Mouse (Mus musculus) erythroblast, embryonic 14.5 days (primary cell): Measurements from ENCODE around the gene Spin1. TPM values are rescaled to one million over a fixed set of nuclear protein-coding genes. Genes with fewer than 3 reads are reported as not detected.

Source experiments
- H3K27me3 ChIP-seq: 2 replicates; pipeline ENCODE4 v1.6.1; 2012; ENCODE audit warnings: inconsistent platforms; ENCODE audit not compliant: control insufficient read depth
- H3K36me3 ChIP-seq: 2 replicates; pipeline ENCODE4 v1.6.1; 2012; ENCODE audit warnings: mild to moderate bottlenecking, inconsistent platforms; ENCODE audit not compliant: control insufficient read depth
- H3K4me1 ChIP-seq: 2 replicates; pipeline ENCODE4 v1.6.1; 2012; ENCODE audit warnings: inconsistent platforms; ENCODE audit not compliant: control insufficient read depth
- H3K4me3 ChIP-seq: replicated peaks from 2 replicates; pipeline ENCODE3; 2012; ENCODE audit warnings: moderate library complexity, mild to moderate bottlenecking, inconsistent platforms
- H3K9me3 ChIP-seq: 2 replicates; pipeline ENCODE4 v1.6.1; 2012; ENCODE audit warnings: low read length, inconsistent platforms, mixed read lengths; ENCODE audit not compliant: control insufficient read depth
- GATA1 ChIP-seq: IDR thresholded peaks from 2 replicates; pipeline ENCODE4 v1.6.1; 2012; ENCODE audit warnings: low read length, inconsistent platforms, mixed read lengths
- TAL1 ChIP-seq: IDR thresholded peaks from 3 replicates; pipeline ENCODE4 v1.6.1; 2012; ENCODE audit warnings: low read length, inconsistent platforms, mixed read lengths
- polyA plus RNA-seq: library from polyadenylated mRNA; stranded (reverse); fragments of >175 nt; gene quantifications from 2 replicates; pipeline ENCODE4 v1.2.3, GENCODE M21; 2012

The Spin1 gene
- polyA plus RNA-seq, 1 experiment, result 0.07 TPM

DNA sequence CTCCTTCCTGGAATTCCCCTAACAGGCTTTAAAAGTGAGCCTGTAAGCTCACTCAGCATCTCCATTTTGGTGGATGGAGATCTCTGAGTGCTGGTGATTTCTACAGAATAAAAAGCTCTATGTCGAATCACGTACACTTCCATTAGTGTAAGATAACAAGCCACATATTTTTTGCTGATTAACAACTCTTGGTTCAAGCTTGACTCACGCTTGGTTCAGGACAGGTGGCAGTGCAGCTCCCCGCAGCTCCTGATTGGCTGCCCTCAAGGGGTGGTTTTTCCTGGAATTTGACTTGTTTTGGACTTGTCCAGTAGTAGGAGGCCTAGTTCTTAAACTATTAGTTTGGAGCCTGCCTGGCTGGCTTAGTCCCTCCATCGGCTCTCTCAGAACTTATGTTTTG is 7.2 kb upstream of the Spin1 start:
- Histone ChIP-seq H3K4me3 (no peak overlapping the region), H3K36me3 (no peaks in the 10 kb centered on the region), H3K4me1 (no peaks in the 10 kb centered on the region), H3K9me3 (no peaks in the 10 kb centered on the region), H3K27me3 (peaks cover 2% of the 10 kb centered on the region)
- TF ChIP-seq TAL1, result no peak
- no peak for TF ChIP-seq GATA1

GRCm38 (mm10) chr13:51094323-51095195 is 6.1 kb upstream of the Spin1 start:
- no peak overlapping the region for H3K4me3 ChIP-seq
- no peak for TF ChIP-seq GATA1
- no peak for TF ChIP-seq TAL1
- no peaks in the 10 kb centered on the region for H3K9me3 ChIP-seq
- H3K27me3 ChIP-seq, result peaks cover 14% of the 10 kb centered on the region
- H3K4me1 ChIP-seq, result no peaks in the 10 kb centered on the region
- no peaks in the 10 kb centered on the region for H3K36me3 ChIP-seq

DNA sequence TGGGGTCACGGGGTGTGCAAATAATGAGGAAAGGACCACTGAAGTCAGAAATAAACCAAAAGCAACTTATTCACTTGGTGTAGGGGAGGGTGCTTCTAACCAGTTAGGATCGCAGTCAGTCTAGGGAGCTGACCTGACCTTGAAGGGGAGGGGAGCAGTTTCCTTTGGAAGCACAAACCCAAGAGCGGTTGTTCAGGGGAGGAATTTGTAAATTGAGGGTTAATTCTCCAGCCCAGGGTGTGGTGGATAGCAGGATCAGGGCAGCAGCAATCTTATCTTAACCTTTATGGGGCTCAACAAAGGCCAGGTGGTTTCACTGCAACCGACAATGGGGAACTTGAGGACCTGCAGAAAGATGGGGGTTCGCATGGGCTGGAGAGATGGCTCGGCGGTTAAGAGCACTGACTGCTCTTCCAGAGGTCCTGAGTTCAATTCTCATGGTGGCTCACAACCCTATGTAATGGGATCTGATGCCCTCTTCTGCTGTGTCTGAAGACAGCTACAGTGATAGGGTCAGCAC is 5.4 kb upstream of the Spin1 start:
- peaks cover 6% of the 10 kb centered on the region for H3K4me1 ChIP-seq
- no peak overlapping the region for H3K4me3 ChIP-seq
- no peaks in the 10 kb centered on the region for H3K9me3 ChIP-seq
- TF ChIP-seq TAL1 (no peak), GATA1 (no peak)
- peaks cover 21% of the 10 kb centered on the region for H3K27me3 ChIP-seq
- no peaks in the 10 kb centered on the region for H3K36me3 ChIP-seq

GRCm38 (mm10) chr13:51096644-51097043 is 4.0 kb upstream of the Spin1 start:
- H3K36me3 ChIP-seq, result no peaks in the 10 kb centered on the region
- peaks cover 23% of the 10 kb centered on the region for H3K27me3 ChIP-seq
- H3K9me3 ChIP-seq, result no peaks in the 10 kb centered on the region
- TF ChIP-seq TAL1, result no peak
- TF ChIP-seq GATA1, result no peak
- H3K4me1 ChIP-seq, result peaks cover 13% of the 10 kb centered on the region
- H3K4me3 ChIP-seq, result no peak overlapping the region

DNA sequence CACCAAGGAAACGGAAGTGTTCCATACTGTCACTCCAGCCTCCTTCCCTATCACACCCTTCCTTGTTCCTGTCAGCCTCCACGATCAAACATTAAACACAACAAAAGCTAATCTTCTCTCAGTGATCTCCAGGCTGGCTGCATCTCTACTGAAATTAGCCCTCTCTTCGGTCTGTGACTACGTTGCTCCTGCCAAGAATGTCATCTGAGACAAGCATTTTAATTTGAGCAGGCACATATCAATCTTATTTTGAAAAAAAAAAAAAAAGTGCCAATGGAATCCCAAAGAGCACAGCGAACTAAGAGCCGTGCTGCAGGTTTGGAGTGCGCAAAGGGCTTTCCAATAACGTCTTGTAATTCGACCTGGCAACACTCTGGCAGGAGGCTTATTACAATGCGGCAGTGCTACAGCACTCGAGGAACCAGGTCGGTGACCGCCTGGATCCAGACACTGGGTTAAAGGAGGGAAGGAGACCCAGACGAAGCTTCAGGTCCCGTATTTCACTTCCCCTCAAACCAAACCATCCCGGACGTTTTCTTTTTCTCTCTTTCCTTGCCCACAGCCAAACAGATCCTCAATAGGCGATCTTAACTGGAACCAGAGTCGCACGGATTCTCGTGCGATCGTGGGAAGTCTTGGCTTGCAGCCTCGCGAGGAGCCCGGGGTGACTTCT is 984 bp upstream of the Spin1 start:
- peaks cover 5% of the 10 kb centered on the region; the same call in 1 of the 2 replicates for H3K9me3 ChIP-seq
- no peaks in the 10 kb centered on the region for H3K36me3 ChIP-seq
- H3K4me1 ChIP-seq, result peaks cover 13% of the 10 kb centered on the region
- peaks cover 23% of the 10 kb centered on the region for H3K27me3 ChIP-seq
- peak overlapping the region; percentile 80 for H3K4me3 ChIP-seq
- TF ChIP-seq TAL1, result no peak

GRCm38 (mm10) chr13:51101016-51101776 is 516 bp downstream of the Spin1 start:
- peaks cover 5% of the 10 kb centered on the region; the same call in 1 of the 2 replicates for H3K9me3 ChIP-seq
- TF ChIP-seq TAL1 (no peak), GATA1 (no peak)
- peaks cover 13% of the 10 kb centered on the region for H3K4me1 ChIP-seq
- H3K27me3 ChIP-seq, result peaks cover 23% of the 10 kb centered on the region
- peak overlapping the region; percentile 80 for H3K4me3 ChIP-seq
- H3K36me3 ChIP-seq, result no peaks in the 10 kb centered on the region

DNA sequence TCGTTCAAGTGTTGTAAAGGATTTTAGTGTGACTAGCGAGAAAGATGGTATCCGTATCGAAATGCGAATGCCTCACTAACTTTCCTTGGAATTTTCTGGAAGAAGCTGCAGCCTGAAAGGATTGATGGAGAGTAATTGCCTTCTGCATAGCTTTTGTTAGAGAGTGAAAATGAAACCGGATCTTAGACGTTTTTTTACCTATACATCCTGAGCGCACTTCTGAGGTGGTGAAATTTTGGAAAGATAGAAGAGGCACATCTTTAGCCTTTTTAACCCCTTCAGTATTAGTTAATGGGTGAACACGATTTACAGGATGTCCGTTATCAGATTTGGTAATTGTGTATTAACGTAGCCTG is 1.1 kb downstream of the Spin1 start:
- peaks cover 13% of the 10 kb centered on the region for H3K4me1 ChIP-seq
- no peaks in the 10 kb centered on the region for H3K36me3 ChIP-seq
- TF ChIP-seq GATA1, result no peak
- TF ChIP-seq TAL1, result no peak
- peaks cover 23% of the 10 kb centered on the region for H3K27me3 ChIP-seq
- peaks cover 5% of the 10 kb centered on the region; the same call in 1 of the 2 replicates for H3K9me3 ChIP-seq
- peak overlapping the region; percentile 80 for H3K4me3 ChIP-seq

DNA sequence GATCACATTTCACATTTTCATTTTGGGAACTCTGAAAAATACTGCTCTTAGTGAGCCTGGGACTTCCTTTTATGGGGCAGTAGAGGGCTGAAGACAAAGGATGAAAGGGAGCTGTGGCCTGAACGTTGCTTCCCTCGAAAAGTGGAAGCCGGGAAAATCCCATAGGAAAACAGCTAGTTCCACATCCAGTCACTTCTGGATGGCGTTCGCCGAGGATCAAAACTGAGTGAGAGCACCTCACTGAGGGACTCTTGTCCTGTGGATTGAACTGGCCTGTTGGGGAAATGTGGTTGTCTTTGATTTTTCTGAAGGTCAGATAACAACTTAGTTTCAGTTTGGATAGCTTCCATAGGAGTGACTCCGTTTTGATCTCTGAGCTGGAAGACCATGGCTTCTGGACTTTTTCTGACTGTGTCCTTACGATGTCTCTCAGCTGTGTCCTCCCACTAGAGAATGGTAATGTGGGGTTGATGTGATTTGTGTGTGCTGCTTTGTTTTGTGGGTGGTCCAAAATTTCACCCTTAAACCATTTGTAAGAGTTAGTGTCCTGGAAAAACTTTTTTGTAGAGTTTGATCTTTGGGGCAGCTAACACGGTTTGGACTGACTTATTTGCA is 2.5 kb downstream of the Spin1 start:
- Histone ChIP-seq H3K36me3 (no peaks in the 10 kb centered on the region), H3K4me3 (no peak overlapping the region), H3K9me3 (peaks cover 5% of the 10 kb centered on the region; the same call in 1 of the 2 replicates), H3K4me1 (peaks cover 13% of the 10 kb centered on the region), H3K27me3 (peaks cover 23% of the 10 kb centered on the region)
- TF ChIP-seq GATA1 (no peak), TAL1 (no peak)
